9 mouse cellular contexts compared by ENCODE assay signal in the genomic region with DNA sequence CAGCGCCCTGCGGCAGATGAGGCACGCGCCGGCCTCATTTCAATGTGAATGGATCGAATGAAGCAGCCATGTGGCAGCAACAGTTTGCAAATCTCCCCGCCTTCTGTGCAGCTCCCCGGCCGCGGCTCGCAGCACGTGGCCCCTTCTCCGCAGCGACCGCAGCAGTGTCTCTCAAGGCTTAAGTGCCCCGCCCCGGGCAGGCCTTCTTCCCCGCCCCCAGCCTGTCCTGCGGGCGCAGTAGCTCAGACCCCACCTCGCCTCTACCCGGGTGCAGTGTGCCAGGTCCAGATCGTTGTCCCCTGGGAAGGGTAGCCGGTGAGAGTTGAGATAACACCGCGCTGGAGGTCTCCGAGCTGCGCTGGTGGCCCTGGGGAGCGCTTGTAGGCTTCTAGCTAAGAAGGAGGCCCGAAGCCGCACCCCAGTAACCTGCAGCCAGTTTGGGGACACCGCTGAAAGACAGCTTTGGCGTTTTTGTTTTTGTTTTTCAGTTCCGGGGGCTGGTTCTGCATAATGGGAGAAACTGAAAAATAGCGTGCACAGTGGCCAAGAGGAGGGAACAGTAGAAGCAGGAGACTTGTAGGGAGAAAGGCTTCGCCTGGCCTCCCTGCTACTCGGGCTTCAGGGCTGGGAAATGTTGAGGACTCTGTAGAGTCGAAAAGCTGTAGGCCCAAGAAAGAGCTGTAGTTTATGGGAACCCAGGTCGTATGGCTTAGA. TPM values are rescaled to one million over a fixed set of nuclear protein-coding genes. Genes with fewer than 3 reads are reported as not detected.
DNase-seq lines count a peak whose midpoint lies in the region; ATAC-seq and TF ChIP-seq lines count a peak whose summit lies in the region.
"Had no signal": no experiment of that assay in that cellular context is flagged by ENCODE, and none has a peak within 500 bp of the region (broad histone marks: within the 10 kb centered on the region; RNA-seq: fewer than 3 reads in every experiment).

No protein-coding gene starts in this region.

- no peak for TF ChIP-seq CTCF in gastrocnemius, adult 2 months (IDR thresholded peaks at IDR 0.05)
- no peak for TF ChIP-seq CTCF in ES-Bruce4 (IDR thresholded peaks at IDR 0.05; ENCODE audit: low read depth, low read length)

- peak; percentile 66; the same call in 1 of the 2 replicates for TF ChIP-seq EP300 in ES-Bruce4 (IDR thresholded peaks at IDR 0.05; ENCODE audit: insufficient read depth, low read depth, low read length)

- H3K27ac ChIP-seq in gastrocnemius, adult 2 months: peak overlapping the region; percentile 25
- H3K27ac ChIP-seq in ES-Bruce4 (ENCODE audit: insufficient read depth, low read length): no peak overlapping the region
- no peak overlapping the region for H3K27ac ChIP-seq in embryonic facial prominence, embryonic 12.5 days
- no peak overlapping the region for H3K27ac ChIP-seq in hindbrain, embryonic 15.5 days (replicated peaks)
- H3K27ac ChIP-seq in limb, embryonic 15.5 days: no peak overlapping the region
- no peak overlapping the region for H3K27ac ChIP-seq in neural tube, embryonic 15.5 days (replicated peaks)

- TF ChIP-seq POLR2A in ES-Bruce4 (IDR thresholded peaks at IDR 0.05; ENCODE audit: insufficient read depth, low read length): no peak

- intact Hi-C loops in gastrocnemius, adult 2 months (cut with DNase I): no loop called here

- H3K4me2 ChIP-seq in embryonic facial prominence, embryonic 12.5 days (replicated peaks): peak overlapping the region; percentile 72
- H3K4me2 ChIP-seq in hindbrain, embryonic 15.5 days: peak overlapping the region; percentile 82
- peak overlapping the region; percentile 84 for H3K4me2 ChIP-seq in limb, embryonic 15.5 days
- H3K4me2 ChIP-seq in neural tube, embryonic 15.5 days: peak overlapping the region; percentile 78

- WGBS in embryonic facial prominence, embryonic 12.5 days: 4% methylated on average over 39 of the region's 39 CpGs
- WGBS in hindbrain, embryonic 15.5 days: 4% methylated on average over 39 of the region's 39 CpGs
- 8% methylated on average over 39 of the region's 39 CpGs for WGBS in limb, embryonic 15.5 days
- WGBS in neural tube, embryonic 15.5 days: 4% methylated on average over 39 of the region's 39 CpGs

- H3K36me3 ChIP-seq in ES-Bruce4 (ENCODE audit: control insufficient read depth, insufficient read depth, low read length, poor library complexity, severe bottlenecking): no peaks in the 10 kb centered on the region
- H3K36me3 ChIP-seq in embryonic facial prominence, embryonic 12.5 days: no peaks in the 10 kb centered on the region
- H3K36me3 ChIP-seq in hindbrain, embryonic 15.5 days: no peaks in the 10 kb centered on the region
- H3K36me3 ChIP-seq in limb, embryonic 15.5 days: no peaks in the 10 kb centered on the region
- H3K36me3 ChIP-seq in neural tube, embryonic 15.5 days: no peaks in the 10 kb centered on the region

- peak; percentile 48 for DNase-seq in gastrocnemius, adult 2 months
- DNase-seq in gastrocnemius, postnatal 10 days: no peak
- no peak for DNase-seq in gastrocnemius, postnatal 25 days

- no peaks in the 10 kb centered on the region for H3K9me3 ChIP-seq in ES-Bruce4 (replicated peaks; ENCODE audit: control insufficient read depth, insufficient read depth, low read length, poor library complexity, severe bottlenecking)
- H3K9me3 ChIP-seq in embryonic facial prominence, embryonic 12.5 days: no peaks in the 10 kb centered on the region
- no peaks in the 10 kb centered on the region for H3K9me3 ChIP-seq in hindbrain, embryonic 15.5 days
- no peaks in the 10 kb centered on the region for H3K9me3 ChIP-seq in limb, embryonic 15.5 days
- H3K9me3 ChIP-seq in neural tube, embryonic 15.5 days (replicated peaks): no peaks in the 10 kb centered on the region

- H3K27me3 ChIP-seq in ES-Bruce4 (ENCODE audit: control insufficient read depth, insufficient read depth, low read length, poor library complexity, severe bottlenecking): peaks cover 14% of the 10 kb centered on the region
- peaks cover 82% of the 10 kb centered on the region for H3K27me3 ChIP-seq in embryonic facial prominence, embryonic 12.5 days
- H3K27me3 ChIP-seq in hindbrain, embryonic 15.5 days: peaks cover 80% of the 10 kb centered on the region
- peaks cover 81% of the 10 kb centered on the region for H3K27me3 ChIP-seq in limb, embryonic 15.5 days
- peaks cover 90% of the 10 kb centered on the region for H3K27me3 ChIP-seq in neural tube, embryonic 15.5 days (replicated peaks)

- peaks cover 1% of the 10 kb centered on the region for H3K4me1 ChIP-seq in ES-Bruce4 (ENCODE audit: control insufficient read depth, insufficient read depth, low read length)
- H3K4me1 ChIP-seq in embryonic facial prominence, embryonic 12.5 days: peaks cover 51% of the 10 kb centered on the region
- H3K4me1 ChIP-seq in hindbrain, embryonic 15.5 days (replicated peaks): peaks cover 58% of the 10 kb centered on the region
- H3K4me1 ChIP-seq in limb, embryonic 15.5 days: peaks cover 53% of the 10 kb centered on the region
- H3K4me1 ChIP-seq in neural tube, embryonic 15.5 days: peaks cover 61% of the 10 kb centered on the region

- peak overlapping the region; percentile 64 for H3K4me3 ChIP-seq in gastrocnemius, adult 2 months
- H3K4me3 ChIP-seq in ES-Bruce4 (ENCODE audit: low read depth, low read length): peak overlapping the region; percentile 43
- peak overlapping the region; percentile 36 for H3K4me3 ChIP-seq in embryonic facial prominence, embryonic 12.5 days
- H3K4me3 ChIP-seq in hindbrain, embryonic 15.5 days: peak overlapping the region; percentile 37
- peak overlapping the region; percentile 36 for H3K4me3 ChIP-seq in limb, embryonic 15.5 days
- peak overlapping the region; percentile 36 for H3K4me3 ChIP-seq in neural tube, embryonic 15.5 days (replicated peaks)

- 0 out of 2 replicates have a peak, but pooled peaks have one; percentile 54 for ATAC-seq in embryonic facial prominence, embryonic 12.5 days (ENCODE audit: insufficient number of reproducible peaks, insufficient read depth, low FRiP score, low TSS enrichment)
- 0 out of 2 replicates have a peak, but pooled peaks have one; percentile 57 for ATAC-seq in hindbrain, embryonic 15.5 days (ENCODE audit: low FRiP score, low read depth)
- no peak for ATAC-seq in limb, embryonic 15.5 days (ENCODE audit: insufficient number of reproducible peaks, low FRiP score, low TSS enrichment, low read depth)
- ATAC-seq in neural tube, embryonic 15.5 days (ENCODE audit: low FRiP score): peak; percentile 32
- ATAC-seq: Patski had no signal

- no peak overlapping the region for H3K9ac ChIP-seq in ES-Bruce4 (ENCODE audit: low read depth, poor library complexity, severe bottlenecking)
- H3K9ac ChIP-seq in embryonic facial prominence, embryonic 12.5 days: peak overlapping the region; percentile 45
- H3K9ac ChIP-seq in hindbrain, embryonic 15.5 days: peak overlapping the region; percentile 21; the same call in 1 of the 2 replicates
- H3K9ac ChIP-seq in limb, embryonic 15.5 days: peak overlapping the region; percentile 35; the same call in 1 of the 2 replicates
- H3K9ac ChIP-seq in neural tube, embryonic 15.5 days (replicated peaks): 0 out of 2 replicates have a peak overlapping the region, but pooled peaks have one; percentile 36

RNA-seq across cellular contexts. Expression of a gene that starts 2.8 kb away (rescaled TPM):
- 1 to 10 TPM; 3.8 to 4.8 TPM for total RNA-seq in gastrocnemius, adult 2 months (2021)
- 10 to 100 TPM; 12.6 to 12.9 TPM for total RNA-seq in gastrocnemius, postnatal 10 days (2021)
- 0.18 TPM in 1 of 2 replicates, not detected in the other for polyA plus RNA-seq in ES-Bruce4 (2011; ENCODE audit: insufficient read depth, insufficient read length, low read depth, missing spikeins)
- 5.1 and 5.7 TPM in 2 replicates for polyA plus RNA-seq in embryonic facial prominence, embryonic 12.5 days (2016; fragmentation: Nextera tagmentation; extraction: Ambion mirVana)
- polyA plus RNA-seq in hindbrain, embryonic 15.5 days (2015; fragmentation: Nextera tagmentation; extraction: Ambion mirVana): 5.0 and 5.1 TPM in 2 replicates
- 6.7 and 7.3 TPM in 2 replicates for polyA plus RNA-seq in limb, embryonic 15.5 days (2015; fragmentation: Nextera tagmentation; extraction: Ambion mirVana)
- 3.9 and 10.4 TPM in 2 replicates for polyA plus RNA-seq in neural tube, embryonic 15.5 days (2015; fragmentation: Nextera tagmentation; extraction: Ambion mirVana)
- 1 to 10 TPM; 3.2 to 4.5 TPM for total RNA-seq in gastrocnemius, postnatal 25 days (2021)

RNA-seq across cellular contexts. Expression of a gene that starts 28.3 kb away (rescaled TPM):
- 10 to 100 TPM; 30.1 to 90.4 TPM for total RNA-seq in gastrocnemius, adult 2 months (2021)
- 10 to 100 TPM in 1 of 2 experiments, 1 to 10 TPM in 1; 7.0 to 18.8 TPM for total RNA-seq in gastrocnemius, postnatal 10 days (2021)
- 3.6 and 3.8 TPM in 2 replicates for polyA plus RNA-seq in ES-Bruce4 (2011; ENCODE audit: insufficient read depth, insufficient read length, low read depth, missing spikeins)
- polyA plus RNA-seq in embryonic facial prominence, embryonic 12.5 days (2016; fragmentation: Nextera tagmentation; extraction: Ambion mirVana): 0.79 and 1.0 TPM in 2 replicates
- polyA plus RNA-seq in hindbrain, embryonic 15.5 days (2015; fragmentation: Nextera tagmentation; extraction: Ambion mirVana): 10.7 and 11.6 TPM in 2 replicates
- 1.1 TPM in 2 replicates for polyA plus RNA-seq in limb, embryonic 15.5 days (2015; fragmentation: Nextera tagmentation; extraction: Ambion mirVana)
- 11.3 and 12.1 TPM in 2 replicates for polyA plus RNA-seq in neural tube, embryonic 15.5 days (2015; fragmentation: Nextera tagmentation; extraction: Ambion mirVana)
- total RNA-seq in gastrocnemius, postnatal 25 days (2021): 10 to 100 TPM; 14.2 to 69.5 TPM

RNA-seq across cellular contexts. Expression of a gene that starts 34.2 kb away (rescaled TPM):
- 10 to 100 TPM; 10.9 to 11.7 TPM for total RNA-seq in gastrocnemius, adult 2 months (2021)
- total RNA-seq in gastrocnemius, postnatal 10 days (2021): 1 to 10 TPM; 9.7 to 9.9 TPM
- polyA plus RNA-seq in ES-Bruce4 (2011; ENCODE audit: insufficient read depth, insufficient read length, low read depth, missing spikeins): 11.7 and 12.8 TPM in 2 replicates
- 23.8 and 23.9 TPM in 2 replicates for polyA plus RNA-seq in embryonic facial prominence, embryonic 12.5 days (2016; fragmentation: Nextera tagmentation; extraction: Ambion mirVana)
- polyA plus RNA-seq in hindbrain, embryonic 15.5 days (2015; fragmentation: Nextera tagmentation; extraction: Ambion mirVana): 27.3 and 30.2 TPM in 2 replicates
- 17.6 and 19.5 TPM in 2 replicates for polyA plus RNA-seq in limb, embryonic 15.5 days (2015; fragmentation: Nextera tagmentation; extraction: Ambion mirVana)
- 23.7 and 23.8 TPM in 2 replicates for polyA plus RNA-seq in neural tube, embryonic 15.5 days (2015; fragmentation: Nextera tagmentation; extraction: Ambion mirVana)
- total RNA-seq in gastrocnemius, postnatal 25 days (2021): 1 to 10 TPM; 7.8 to 8.1 TPM

RNA-seq across cellular contexts. Expression of a gene that starts 51.7 kb away (rescaled TPM):
- not detected for total RNA-seq in gastrocnemius, adult 2 months (2021)
- total RNA-seq in gastrocnemius, postnatal 10 days (2021): not detected
- polyA plus RNA-seq in ES-Bruce4 (2011; ENCODE audit: insufficient read depth, insufficient read length, low read depth, missing spikeins): 0.36 and 0.78 TPM in 2 replicates
- polyA plus RNA-seq in embryonic facial prominence, embryonic 12.5 days (2016; fragmentation: Nextera tagmentation; extraction: Ambion mirVana): 5.7 and 6.9 TPM in 2 replicates
- polyA plus RNA-seq in hindbrain, embryonic 15.5 days (2015; fragmentation: Nextera tagmentation; extraction: Ambion mirVana): 44.2 and 45.5 TPM in 2 replicates
- polyA plus RNA-seq in limb, embryonic 15.5 days (2015; fragmentation: Nextera tagmentation; extraction: Ambion mirVana): 36.8 and 38.6 TPM in 2 replicates
- 39.5 and 46.6 TPM in 2 replicates for polyA plus RNA-seq in neural tube, embryonic 15.5 days (2015; fragmentation: Nextera tagmentation; extraction: Ambion mirVana)
- not detected for total RNA-seq in gastrocnemius, postnatal 25 days (2021)
